Mouse (Mus musculus) heart, embryonic 14.5 days (tissue): ENCODE data around the gene Ift52. TPM values are rescaled to one million over a fixed set of nuclear protein-coding genes. Genes with fewer than 3 reads are reported as not detected.

Experiments
- ATAC-seq: fragments of 200-750 bp; cut with Nextera tagmentation; 2 replicates; pipeline ENCODE4 v1.8.0; 2017; ENCODE audit warnings: low read depth, moderate TSS enrichment; ENCODE audit not compliant: insufficient number of reproducible peaks, insufficient read depth, low FRiP score
- H3K27ac ChIP-seq, 2 experiments: fragments of 200-500 bp in 1 of 2; fragments of 300-500 bp in 1 of 2; sonication (generic) in 1 of 2; replicated peaks in 1 of 2; 2 replicates each; pipeline ENCODE4 v1.5.1; 2012 to 2014; ENCODE audit warnings: low read depth in 2 of 2, low read length in 2 of 2, control low read depth in 1 of 2, mild to moderate bottlenecking in 1 of 2, mixed read lengths in 1 of 2; ENCODE audit not compliant: control insufficient read depth in 1 of 2, insufficient read depth in 1 of 2
- H3K27me3 ChIP-seq: fragments of 300-500 bp; sonication (generic); 2 replicates; pipeline ENCODE4 v1.6.1; 2014; ENCODE audit warnings: mild to moderate bottlenecking, low read length, control low read depth; ENCODE audit not compliant: control insufficient read depth, insufficient read depth
- H3K36me3 ChIP-seq: fragments of 300-500 bp; sonication (generic); 2 replicates; pipeline ENCODE4 v1.6.1; 2014; ENCODE audit warnings: mild to moderate bottlenecking, control low read depth, low read length, mixed read lengths; ENCODE audit not compliant: control insufficient read depth, insufficient read depth
- H3K4me1 ChIP-seq, 2 experiments: fragments of 200-500 bp in 1 of 2; fragments of 300-500 bp in 1 of 2; sonication (generic) in 1 of 2; 2 replicates each; pipeline ENCODE4 v1.6.1; 2012 to 2014; ENCODE audit warnings: low read length in 2 of 2, control low read depth in 1 of 2, mixed read lengths in 1 of 2; ENCODE audit not compliant: control insufficient read depth in 2 of 2, insufficient read depth in 2 of 2
- H3K4me2 ChIP-seq: fragments of 300-500 bp; sonication (generic); 2 replicates; pipeline ENCODE4 v1.6.1; 2014; ENCODE audit warnings: mild to moderate bottlenecking, low read length
- H3K4me3 ChIP-seq, 2 experiments: fragments of 200-500 bp in 1 of 2; fragments of 300-500 bp in 1 of 2; sonication (generic) in 1 of 2; 2 replicates each; pipeline ENCODE4 v1.5.1; 2012 to 2014; ENCODE audit warnings: low read length in 2 of 2, mild to moderate bottlenecking in 2 of 2, control low read depth in 1 of 2, low read depth in 1 of 2, moderate library complexity in 1 of 2; ENCODE audit not compliant: control insufficient read depth in 1 of 2, insufficient read depth in 1 of 2
- H3K9ac ChIP-seq: fragments of 300-500 bp; sonication (generic); 2 replicates; pipeline ENCODE4 v1.6.1; 2014; ENCODE audit warnings: mild to moderate bottlenecking, low read length
- H3K9me3 ChIP-seq: fragments of 300-500 bp; sonication (generic); 2 replicates; pipeline ENCODE4 v1.6.1; 2016; ENCODE audit warnings: low read length, control low read depth; ENCODE audit not compliant: control insufficient read depth
- WGBS: fragments of 180-500 bp; shearing (Covaris S2); extraction: QIAGEN DNeasy Blood & Tissue Kit; methylation state at CpG from one replicate; pipeline ENCODE4 v1.1.7; 2014; 5-methylcytosine and 5-hydroxymethylcytosine counted together
- polyA plus RNA-seq: library from polyadenylated mRNA; unstranded; fragments of >200 nt; fragmentation: Nextera tagmentation; extraction: Ambion mirVana; gene quantifications from 2 replicates; pipeline ENCODE4 v1.2.1, GENCODE M21; 2014

Gene Ift52
- polyA plus RNA-seq, 1 experiment from 2014 or later = 38.7 TPM

DNA sequence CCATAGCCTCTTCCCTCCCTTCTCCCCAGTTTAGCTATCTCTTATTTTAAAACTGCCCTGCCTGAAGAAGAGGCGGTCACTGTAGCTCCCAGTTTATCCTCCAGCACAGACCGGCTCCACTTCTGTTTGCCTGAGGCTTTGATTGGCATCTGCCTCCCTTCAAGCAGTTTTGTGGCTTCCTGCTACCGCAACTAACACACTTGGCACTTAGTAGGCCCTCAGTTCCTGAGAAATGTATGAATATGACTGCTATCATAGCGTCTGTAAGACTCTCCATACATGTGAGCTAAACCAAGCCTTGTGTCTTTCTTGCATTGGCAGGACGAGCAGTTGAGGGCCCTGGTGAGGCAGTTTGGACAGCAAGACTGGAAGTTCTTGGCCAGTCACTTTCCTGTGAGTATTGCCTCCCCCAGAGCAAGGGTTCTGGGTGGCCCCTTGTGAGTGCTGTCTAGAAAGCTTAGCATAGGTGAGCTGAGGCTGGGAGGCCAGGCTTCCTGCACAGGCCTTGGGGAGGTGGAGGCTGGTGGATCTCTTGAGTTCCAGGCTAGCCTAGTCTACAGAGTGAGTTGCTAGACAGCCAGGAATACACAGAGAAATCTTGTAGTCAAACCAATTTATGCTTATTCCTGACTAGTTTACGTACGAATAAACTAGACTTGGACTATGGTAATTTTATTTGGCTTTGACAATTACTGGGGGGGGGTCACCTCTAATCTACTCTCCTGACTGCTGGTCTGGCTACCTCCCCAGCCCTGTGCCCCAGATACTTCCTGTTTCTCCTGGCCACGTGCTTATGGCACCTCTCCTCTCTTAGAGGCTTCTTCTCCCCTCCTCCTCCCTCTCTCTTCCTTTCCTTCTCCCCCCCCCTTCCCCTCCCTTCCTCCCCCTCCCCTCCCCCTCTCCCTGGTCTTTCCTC is 44.3 kb downstream of the Ift52 start:
- peaks cover 3 to 5% of the 10 kb centered on the region in 2 experiments; a peak in 3 of 4 replicates for H3K4me1 ChIP-seq
- WGBS = 72% methylated on average over 8 of the region's 8 CpGs
- no peak overlapping the region for H3K4me3 ChIP-seq
- no peak overlapping the region for H3K9ac ChIP-seq
- H3K36me3 ChIP-seq = peaks cover 29% of the 10 kb centered on the region
- no peak overlapping the region for H3K4me2 ChIP-seq
- H3K27me3 ChIP-seq = no peaks in the 10 kb centered on the region
- H3K9me3 ChIP-seq = no peaks in the 10 kb centered on the region
- ATAC-seq = no peak
- H3K27ac ChIP-seq = no peak overlapping the region

DNA sequence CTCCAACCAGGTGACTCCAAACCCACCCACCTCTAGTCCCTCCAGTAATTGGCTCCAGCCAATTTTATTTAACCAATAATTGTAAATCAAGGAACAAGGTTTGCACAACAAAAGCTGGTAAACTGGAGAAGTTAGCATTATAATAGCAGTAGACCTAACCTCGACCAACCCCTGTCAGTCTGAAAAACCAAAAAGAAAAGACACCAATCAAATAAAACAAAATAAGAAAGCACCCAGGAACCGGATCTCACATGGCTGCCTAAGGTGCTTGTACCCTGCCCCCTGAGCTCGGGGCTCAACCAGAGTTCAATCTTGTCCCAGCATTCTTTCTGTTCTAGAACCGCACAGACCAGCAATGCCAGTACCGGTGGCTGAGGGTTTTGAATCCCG is 45.0 kb downstream of the Ift52 start:
- 0 out of 4 replicates have a peak, but pooled peaks cover 0 to 2% of the 10 kb centered on the region in 2 experiments for H3K4me1 ChIP-seq
- peaks cover 29% of the 10 kb centered on the region for H3K36me3 ChIP-seq
- no peak overlapping the region for H3K4me3 ChIP-seq
- ATAC-seq = no peak
- H3K9me3 ChIP-seq = no peaks in the 10 kb centered on the region
- no peaks in the 10 kb centered on the region for H3K27me3 ChIP-seq
- no peak overlapping the region for H3K27ac ChIP-seq
- no peak overlapping the region for H3K9ac ChIP-seq
- H3K4me2 ChIP-seq = no peak overlapping the region
- 83% methylated on average over 6 of the region's 6 CpGs for WGBS

DNA sequence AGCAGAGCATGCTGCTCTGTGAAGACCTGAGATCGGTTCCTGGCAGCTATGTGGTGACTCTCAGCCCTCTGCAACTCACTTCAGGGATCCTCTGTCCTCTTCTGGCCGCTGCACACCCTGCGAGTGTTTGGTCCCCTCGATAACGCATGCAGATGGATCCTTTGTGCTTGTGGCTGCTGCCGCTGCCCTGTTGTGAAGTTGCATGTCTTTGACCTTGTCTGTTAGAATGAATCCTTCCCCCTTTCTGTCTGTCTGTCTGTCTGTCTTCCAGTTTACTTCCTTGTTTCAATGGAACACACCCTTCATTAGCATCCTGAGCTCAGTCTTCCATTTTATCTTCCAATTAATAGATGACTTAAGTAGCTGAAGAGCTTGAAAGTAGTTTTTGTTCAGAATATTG is 49.2 kb downstream of the Ift52 start:
- no peak for ATAC-seq
- H3K36me3 ChIP-seq = peaks cover 55% of the 10 kb centered on the region
- H3K9ac ChIP-seq = no peak overlapping the region
- no peak overlapping the region for H3K4me3 ChIP-seq
- no peaks in the 10 kb centered on the region for H3K9me3 ChIP-seq
- H3K27me3 ChIP-seq = no peaks in the 10 kb centered on the region
- no peak overlapping the region for H3K27ac ChIP-seq
- H3K4me1 ChIP-seq = peaks cover 2 to 5% of the 10 kb centered on the region in 2 experiments; a peak in 1 of 4 replicates
- no peak overlapping the region for H3K4me2 ChIP-seq
- 88% methylated on average over 6 of the region's 6 CpGs for WGBS

DNA sequence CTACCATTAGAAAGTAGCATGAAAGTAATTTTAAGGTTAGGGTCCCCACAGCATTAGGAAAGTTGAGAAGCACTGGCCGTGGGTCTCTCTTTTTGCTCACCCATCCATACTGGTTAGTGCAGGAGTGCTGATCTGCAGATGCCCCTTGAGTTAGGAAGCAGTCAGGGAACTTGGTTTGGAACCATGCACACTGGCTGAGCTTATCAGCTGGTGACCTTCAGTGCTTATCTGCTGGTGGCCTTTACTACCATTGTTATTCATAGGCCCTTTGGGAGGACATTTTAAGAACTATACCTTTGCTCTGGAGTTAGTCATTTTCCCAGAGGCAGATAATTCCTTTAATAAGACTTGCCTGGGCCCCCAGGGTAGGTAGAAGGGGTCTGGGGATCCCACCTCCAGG is 50.1 kb downstream of the Ift52 start:
- Histone ChIP-seq H3K27me3 (no peaks in the 10 kb centered on the region), H3K4me3 (no peak overlapping the region), H3K9me3 (no peaks in the 10 kb centered on the region), H3K27ac (no peak overlapping the region), H3K4me2 (no peak overlapping the region), H3K9ac (no peak overlapping the region), H3K36me3 (peaks cover 53% of the 10 kb centered on the region), H3K4me1 (peaks cover 2 to 5% of the 10 kb centered on the region in 2 experiments; a peak in 1 of 4 replicates)
- 80% methylated on average over 1 of the region's 1 CpGs for WGBS
- ATAC-seq = no peak

DNA sequence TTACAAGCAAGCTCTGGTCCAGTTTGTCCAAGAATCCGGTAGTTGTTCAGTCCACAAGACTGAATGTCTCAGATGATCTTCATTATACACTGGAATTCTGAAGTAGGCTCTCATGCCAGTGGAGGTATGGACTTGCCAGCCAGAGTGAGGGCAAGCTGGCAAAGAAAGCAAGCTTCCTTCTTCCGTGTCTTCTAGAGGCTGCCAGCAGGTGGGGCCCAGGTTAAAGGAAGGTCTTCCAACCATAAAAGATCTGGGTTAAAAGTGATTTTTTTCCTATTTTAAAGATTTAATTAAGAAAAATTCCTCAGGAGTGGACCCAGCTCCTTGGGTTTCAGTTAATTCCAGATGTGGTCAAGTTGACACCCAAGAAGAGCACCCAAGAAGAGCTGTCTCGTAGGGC is 53.1 kb downstream of the Ift52 start:
- no peak for ATAC-seq

DNA sequence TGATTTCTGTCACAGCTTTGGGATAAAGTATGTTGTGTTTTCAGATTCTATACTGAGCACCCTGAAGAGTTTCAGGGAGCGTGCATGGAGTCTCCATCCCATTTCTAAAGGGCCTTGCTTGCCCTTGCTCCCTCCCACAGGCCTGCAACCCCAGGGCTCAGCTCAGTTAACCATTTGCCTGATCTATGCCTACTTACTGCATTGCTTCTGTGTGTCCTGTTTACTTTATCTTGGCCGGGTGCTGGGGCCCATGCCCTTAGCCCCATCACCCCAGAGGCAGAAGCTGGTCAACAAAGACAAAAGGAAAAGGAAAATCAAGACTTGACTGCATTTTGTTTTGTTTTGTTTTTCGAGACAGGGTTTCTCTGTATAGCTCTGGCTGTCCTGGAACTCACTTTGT is 54.4 kb downstream of the Ift52 start:
- WGBS = 83% methylated on average over 3 of the region's 3 CpGs
- no peak overlapping the region for H3K27ac ChIP-seq
- H3K36me3 ChIP-seq = peaks cover 49% of the 10 kb centered on the region

More for the DNA sequence above, 53.1 kb downstream of the Ift52 start:
- no peaks in the 10 kb centered on the region for H3K9me3 ChIP-seq
- no peak overlapping the region for H3K27ac ChIP-seq
- H3K9ac ChIP-seq = no peak overlapping the region
- peaks cover 2 to 5% of the 10 kb centered on the region in 2 experiments; a peak in 1 of 4 replicates for H3K4me1 ChIP-seq
- peaks cover 52% of the 10 kb centered on the region for H3K36me3 ChIP-seq
- WGBS = 79% methylated on average over 3 of the region's 3 CpGs
- no peak overlapping the region for H3K4me2 ChIP-seq
- no peaks in the 10 kb centered on the region for H3K27me3 ChIP-seq
- H3K4me3 ChIP-seq = no peak overlapping the region

DNA sequence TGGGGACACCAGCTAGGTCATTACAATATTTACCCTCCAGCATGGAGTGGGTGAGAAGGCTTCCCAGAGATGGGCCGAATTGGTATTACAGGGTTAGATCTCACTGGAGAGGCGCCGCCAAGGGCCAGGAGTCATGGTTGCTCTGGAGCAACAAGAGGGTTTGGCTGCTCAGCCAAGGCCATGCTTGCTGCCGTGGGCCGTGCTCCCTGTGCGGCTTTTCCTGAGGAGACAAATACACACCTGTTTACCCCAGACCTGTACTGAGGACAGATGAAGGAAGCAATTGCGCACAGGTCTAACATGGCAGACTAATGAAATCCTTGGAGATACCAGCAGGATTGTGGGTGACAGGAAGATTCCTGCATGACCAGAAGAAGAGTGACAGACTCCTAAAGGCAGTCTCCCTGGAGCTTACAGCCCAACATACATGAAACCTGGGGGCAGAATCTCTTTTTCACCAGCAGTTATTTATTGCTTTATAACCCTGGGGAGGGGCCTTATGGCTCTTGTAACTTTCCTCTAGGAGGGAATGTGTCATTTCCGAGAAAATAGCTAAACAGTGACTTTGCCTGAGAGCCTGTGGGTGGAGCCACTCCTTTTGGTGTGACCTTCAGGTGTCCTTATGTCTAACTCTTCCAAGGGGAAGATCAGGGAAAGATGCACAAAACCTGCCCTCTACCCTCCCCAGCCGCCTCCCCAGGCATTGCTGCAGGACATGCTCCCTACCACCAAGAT is 56.0 kb downstream of the Ift52 start:
- Histone ChIP-seq H3K4me2 (no peak overlapping the region), H3K27ac (no peak overlapping the region), H3K27me3 (no peaks in the 10 kb centered on the region), H3K9me3 (no peaks in the 10 kb centered on the region), H3K36me3 (peaks cover 57% of the 10 kb centered on the region), H3K9ac (no peak overlapping the region), H3K4me1 (no peaks in the 10 kb centered on the region), H3K4me3 (no peak overlapping the region)
- 90% methylated on average over 9 of the region's 9 CpGs for WGBS
- no peak for ATAC-seq

More for the DNA sequence above, 54.4 kb downstream of the Ift52 start:
- Histone ChIP-seq H3K27me3 (no peaks in the 10 kb centered on the region), H3K4me2 (no peak overlapping the region), H3K9me3 (no peaks in the 10 kb centered on the region), H3K9ac (no peak overlapping the region), H3K4me1 (peaks cover 2 to 5% of the 10 kb centered on the region in 2 experiments; a peak in 1 of 4 replicates), H3K4me3 (no peak overlapping the region)
- ATAC-seq = no peak
